Mouse (Mus musculus): ENCODE measurements at regions not wholly inside any gene's neighbourhood (a gene's known extent, or its start where the extent isn't known, plus 50 kb on each side); places are given as distances from the start of the nearest gene placed in this dataset. TPM values are rescaled to one million over a fixed set of nuclear protein-coding genes. Genes with fewer than 3 reads are reported as not detected.

- no peak overlapping the region for H3K9ac ChIP-seq (ENCODE audit: low read depth, low read length)
- no peak for DNase-seq (ENCODE audit: low spot score)
- H3K27ac ChIP-seq: no peak overlapping the region
- H3K4me1 ChIP-seq (replicated peaks; ENCODE audit: insufficient read depth, low read length): no peaks in the 10 kb centered on the region
- no peaks in the 10 kb centered on the region for H3K36me3 ChIP-seq (ENCODE audit: insufficient read depth, low read length)
- H3K4me2 ChIP-seq (ENCODE audit: low read length): no peak overlapping the region
- H3K4me3 ChIP-seq (replicated peaks; ENCODE audit: low read depth, low read length): no peak overlapping the region
- no peaks in the 10 kb centered on the region for H3K9me3 ChIP-seq (replicated peaks; ENCODE audit: low read length)
- no peaks in the 10 kb centered on the region for H3K27me3 ChIP-seq (ENCODE audit: insufficient read depth, low read length)
- no peak for TF ChIP-seq CTCF (IDR thresholded peaks at IDR 0.05; ENCODE audit: low read depth)
- ATAC-seq (replicated peaks; ENCODE audit: low FRiP score, low read depth): no peak
- 91% methylated on average over 1 of the region's 1 CpGs for WGBS
Measured at GRCm38 (mm10) chr5:82898912-82899311, 456.1 kb downstream of the Tecrl start.

DNA sequence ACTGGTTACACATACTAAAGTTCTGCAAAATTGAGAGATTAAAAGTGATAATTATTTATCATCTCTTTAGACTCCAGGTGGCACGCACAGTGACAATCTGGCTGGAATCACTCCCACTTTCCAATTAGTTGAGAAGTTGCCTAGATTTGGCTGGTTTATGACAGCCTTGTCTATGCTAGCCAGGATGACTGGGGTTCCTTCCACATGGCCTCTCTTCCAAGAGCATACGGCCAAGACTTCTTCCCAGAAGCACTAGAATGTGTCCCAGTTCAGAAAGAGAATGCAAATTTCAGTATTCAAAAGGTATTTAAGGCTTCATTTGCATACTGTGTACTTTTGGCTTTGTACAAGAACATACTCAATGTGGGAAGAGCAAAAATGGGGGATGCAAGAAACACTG, 456.6 kb downstream of the Tecrl start:
- no peaks in the 10 kb centered on the region for H3K9me3 ChIP-seq (replicated peaks; ENCODE audit: low read length)
- H3K4me2 ChIP-seq (ENCODE audit: low read length): no peak overlapping the region
- DNase-seq (ENCODE audit: low spot score) (no peak), ATAC-seq (replicated peaks; ENCODE audit: low FRiP score, low read depth) (no peak)
- 73% methylated on average over 2 of the region's 2 CpGs for WGBS
- no peak overlapping the region for H3K9ac ChIP-seq (ENCODE audit: low read depth, low read length)
- no peaks in the 10 kb centered on the region for H3K4me1 ChIP-seq (replicated peaks; ENCODE audit: insufficient read depth, low read length)
- H3K27me3 ChIP-seq (ENCODE audit: insufficient read depth, low read length): no peaks in the 10 kb centered on the region
- TF ChIP-seq CTCF (IDR thresholded peaks at IDR 0.05; ENCODE audit: low read depth): no peak
- no peak overlapping the region for H3K27ac ChIP-seq
- H3K36me3 ChIP-seq (ENCODE audit: insufficient read depth, low read length): no peaks in the 10 kb centered on the region
- no peak overlapping the region for H3K4me3 ChIP-seq (replicated peaks; ENCODE audit: low read depth, low read length)

GRCm38 (mm10) chr5:82869264-82869663, 485.7 kb downstream of the Tecrl start:
- no peak overlapping the region for H3K4me2 ChIP-seq (ENCODE audit: low read length)
- no peak for DNase-seq (ENCODE audit: low spot score)

GRCm38 (mm10) chr5:82864347-82864746, 490.6 kb downstream of the Tecrl start:
- no peak for TF ChIP-seq CTCF (IDR thresholded peaks at IDR 0.05; ENCODE audit: low read depth)
- Histone ChIP-seq H3K9ac (ENCODE audit: low read depth, low read length) (no peak overlapping the region), H3K36me3 (ENCODE audit: insufficient read depth, low read length) (no peaks in the 10 kb centered on the region), H3K4me3 (replicated peaks; ENCODE audit: low read depth, low read length) (no peak overlapping the region), H3K4me2 (ENCODE audit: low read length) (no peak overlapping the region), H3K27me3 (ENCODE audit: insufficient read depth, low read length) (no peaks in the 10 kb centered on the region), H3K27ac (no peak overlapping the region), H3K4me1 (replicated peaks; ENCODE audit: insufficient read depth, low read length) (no peaks in the 10 kb centered on the region), H3K9me3 (replicated peaks; ENCODE audit: low read length) (no peaks in the 10 kb centered on the region)
- DNase-seq (ENCODE audit: low spot score) (no peak), ATAC-seq (replicated peaks; ENCODE audit: low FRiP score, low read depth) (no peak)
- 100% methylated on average over 1 of the region's 1 CpGs for WGBS

More at GRCm38 (mm10) chr5:82869264-82869663, 485.7 kb downstream of the Tecrl start:
- no peak for ATAC-seq (replicated peaks; ENCODE audit: low FRiP score, low read depth)
- H3K36me3 ChIP-seq (ENCODE audit: insufficient read depth, low read length): no peaks in the 10 kb centered on the region
- H3K27me3 ChIP-seq (ENCODE audit: insufficient read depth, low read length): no peaks in the 10 kb centered on the region
- WGBS: 77% methylated on average over 2 of the region's 2 CpGs
- H3K4me1 ChIP-seq (replicated peaks; ENCODE audit: insufficient read depth, low read length): no peaks in the 10 kb centered on the region
- no peak for TF ChIP-seq CTCF (IDR thresholded peaks at IDR 0.05; ENCODE audit: low read depth)
- no peak overlapping the region for H3K27ac ChIP-seq
- no peaks in the 10 kb centered on the region for H3K9me3 ChIP-seq (replicated peaks; ENCODE audit: low read length)
- H3K4me3 ChIP-seq (replicated peaks; ENCODE audit: low read depth, low read length): no peak overlapping the region
- H3K9ac ChIP-seq (ENCODE audit: low read depth, low read length): no peak overlapping the region

DNA sequence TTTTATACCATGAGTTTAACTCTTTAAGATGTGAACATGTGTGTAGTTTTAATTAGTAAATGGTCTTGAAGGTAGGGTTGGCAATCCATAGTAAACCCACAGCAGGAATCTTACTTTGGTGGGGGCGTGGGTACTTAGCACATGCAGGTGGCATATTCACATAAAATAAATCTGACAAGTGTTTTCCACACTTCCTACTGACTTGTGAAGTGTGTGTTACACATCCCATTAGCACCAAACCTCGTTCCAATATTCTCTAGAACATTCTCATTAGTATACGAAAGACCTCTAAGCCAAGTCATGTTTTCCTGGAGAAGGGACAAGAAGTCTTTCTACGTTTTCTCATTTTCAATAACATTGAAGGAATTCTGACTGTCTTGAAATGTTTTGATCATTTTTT, 529.7 kb downstream of the Tecrl start:
- Histone ChIP-seq H3K27ac (no peak overlapping the region), H3K9me3 (replicated peaks; ENCODE audit: low read length) (no peaks in the 10 kb centered on the region), H3K27me3 (ENCODE audit: insufficient read depth, low read length) (no peaks in the 10 kb centered on the region), H3K4me1 (replicated peaks; ENCODE audit: insufficient read depth, low read length) (no peaks in the 10 kb centered on the region), H3K36me3 (ENCODE audit: insufficient read depth, low read length) (no peaks in the 10 kb centered on the region), H3K4me3 (replicated peaks; ENCODE audit: low read depth, low read length) (no peak overlapping the region), H3K9ac (ENCODE audit: low read depth, low read length) (no peak overlapping the region), H3K4me2 (ENCODE audit: low read length) (no peak overlapping the region)
- no peak for TF ChIP-seq CTCF (IDR thresholded peaks at IDR 0.05; ENCODE audit: low read depth)
- 79% methylated on average over 4 of the region's 4 CpGs for WGBS
- ATAC-seq (replicated peaks; ENCODE audit: low FRiP score, low read depth) (no peak), DNase-seq (ENCODE audit: low spot score) (no peak)

DNA sequence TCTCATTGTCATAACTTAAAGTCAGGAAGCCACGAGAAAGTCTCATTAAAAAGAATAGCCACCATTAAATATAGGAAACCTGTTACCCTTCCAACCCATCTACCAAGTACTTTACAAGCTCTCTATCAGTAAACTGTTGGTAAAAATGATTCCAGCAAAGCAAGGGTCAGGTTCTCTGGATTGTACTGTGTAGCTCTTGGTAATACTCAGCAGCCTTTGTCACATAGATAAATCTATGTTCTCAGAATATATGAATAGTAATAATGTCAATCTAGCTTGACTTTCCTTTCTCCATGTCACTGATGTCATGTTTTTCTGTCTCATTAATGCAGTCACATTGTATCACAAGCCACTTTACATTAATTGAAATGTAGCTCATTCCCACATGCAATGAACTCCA, 561.8 kb downstream of the Tecrl start:
- Histone ChIP-seq H3K4me2 (ENCODE audit: low read length) (no peak overlapping the region), H3K27ac (no peak overlapping the region), H3K9me3 (replicated peaks; ENCODE audit: low read length) (no peaks in the 10 kb centered on the region), H3K4me1 (replicated peaks; ENCODE audit: insufficient read depth, low read length) (no peaks in the 10 kb centered on the region), H3K4me3 (replicated peaks; ENCODE audit: low read depth, low read length) (no peak overlapping the region), H3K9ac (ENCODE audit: low read depth, low read length) (no peak overlapping the region), H3K36me3 (ENCODE audit: insufficient read depth, low read length) (no peaks in the 10 kb centered on the region), H3K27me3 (ENCODE audit: insufficient read depth, low read length) (no peaks in the 10 kb centered on the region)
- 88% methylated on average over 1 of the region's 1 CpGs for WGBS
- ATAC-seq (replicated peaks; ENCODE audit: low FRiP score, low read depth) (no peak), DNase-seq (ENCODE audit: low spot score) (no peak)
- TF ChIP-seq CTCF (IDR thresholded peaks at IDR 0.05; ENCODE audit: low read depth): no peak

MicroRNAs in the stretch of these regions (microRNA counts, 519-probe panel; counts per million panel counts)
- 330 counts per million, percentile 68 among the panel's probes with 10 or more counts for microRNA mmu-miR-1187

Small RNAs in the stretch of these regions (microRNA-seq; reads per million reads assigned to microRNA genes)
- not detected for gene Mir1187

All from kidney, postnatal 0 days (tissue).